Mouse (Mus musculus): ENCODE data around the gene Gm4788. TPM values are rescaled to one million over a fixed set of nuclear protein-coding genes. Genes with fewer than 3 reads are reported as not detected.
"Not testable (repeated sequence)": the region's sequence is repeated elsewhere in the genome, so short reads cannot be mapped to it uniquely, and the experiment has no call there.

The Gm4788 gene
- under 1 TPM in 1 of 2 experiments, not detected in 1; 0.14 TPM for total RNA-seq (2021)

DNA sequence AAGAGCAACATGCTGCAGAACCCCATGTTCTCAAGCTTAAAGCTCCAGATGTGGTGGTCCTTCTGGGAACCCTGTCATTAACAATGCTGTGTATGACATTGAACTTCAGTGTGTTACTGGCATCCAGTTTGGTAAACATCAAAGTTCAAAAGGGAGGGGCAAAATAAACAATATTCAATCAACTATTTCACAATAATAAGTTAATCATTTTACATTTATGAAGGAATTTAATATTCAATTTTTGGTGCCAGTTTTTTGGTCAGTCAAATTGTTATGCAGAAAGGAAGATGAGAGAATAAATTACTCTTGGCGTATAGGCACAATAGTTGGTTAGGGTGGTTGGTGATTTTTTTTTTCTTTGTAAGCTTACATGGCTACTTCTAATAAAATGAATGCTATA lies at the start of gene Gm4788:
Gene Gm4788, minus strand, starts transcription at position 101 of the 400 bp plus-strand sequence.
- intact Hi-C loops (cut with DNase I) = no loop called here
- DNase-seq (ENCODE audit: low spot score in 2 of 2) = no peak

DNA sequence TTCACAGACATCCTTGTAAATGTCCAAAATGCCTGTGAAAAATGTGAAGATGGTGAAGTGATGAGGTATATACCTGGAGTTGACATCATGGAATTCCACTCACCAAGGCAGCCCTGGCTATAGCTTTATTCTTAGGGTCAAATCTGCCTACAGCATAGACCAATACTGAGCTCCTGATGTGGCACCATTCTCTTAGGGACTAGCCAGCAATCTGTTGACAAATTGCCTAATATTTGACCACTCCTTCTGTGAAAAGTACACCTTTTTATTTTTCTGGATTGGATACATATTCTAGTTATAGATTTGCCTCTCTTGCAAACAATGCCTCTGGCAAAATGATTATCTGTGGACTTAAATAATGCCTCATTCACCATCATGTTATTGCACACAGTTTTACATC lies 27.6 kb upstream of the Gm4788 start:
- intact Hi-C loops (cut with DNase I) = no loop called here
- DNase-seq (ENCODE audit: low spot score in 2 of 2) = no peak

DNA sequence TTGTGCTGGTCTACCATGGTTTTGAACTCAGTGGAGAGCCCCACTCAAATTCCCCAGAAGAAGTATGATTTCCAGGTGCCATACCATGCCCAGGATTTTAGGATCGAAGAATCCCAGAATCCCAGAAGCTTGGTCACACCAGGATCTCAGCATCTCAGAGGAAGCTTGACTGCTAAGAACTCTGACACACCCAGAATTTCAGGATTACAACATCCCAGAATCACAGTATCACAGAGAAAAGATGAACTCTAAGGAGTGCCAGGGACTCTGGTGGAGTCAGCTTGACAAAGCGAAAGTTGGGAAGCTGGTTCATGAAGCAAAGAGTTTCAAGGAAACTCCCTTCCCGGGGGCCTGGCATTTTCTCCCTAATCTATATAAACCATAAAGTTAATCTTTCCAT lies 11.1 kb downstream of the Gm4788 start:
- intact Hi-C loops (cut with DNase I) = loop anchor here (5.0 kb wide), 1 partner anchor 47 kb away; no protein-coding TSS in a partner anchor

DNA sequence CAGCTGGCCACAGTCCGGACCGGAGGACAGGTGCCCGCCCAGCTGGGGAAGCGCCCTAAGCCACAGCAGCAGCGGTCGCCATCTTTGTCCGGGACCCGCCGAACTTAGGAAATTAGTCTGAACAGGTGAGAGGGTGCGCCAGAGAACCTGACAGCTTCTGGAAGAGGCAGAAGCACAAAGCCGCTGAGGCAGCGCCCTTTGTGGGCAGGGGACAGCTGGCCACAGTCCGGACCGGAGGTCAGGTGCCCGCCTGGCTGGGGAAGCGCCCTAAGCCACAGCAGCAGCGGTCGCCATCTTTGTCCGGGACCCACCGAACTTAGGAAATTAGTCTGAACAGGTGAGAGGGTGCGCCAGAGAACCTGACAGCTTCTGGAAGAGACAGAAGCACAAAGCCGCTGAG lies 64.4 kb downstream of the Gm4788 start:
- intact Hi-C loops (cut with DNase I); DNase-seq (ENCODE audit: low spot score in 2 of 2): not testable (repeated sequence)

More for the DNA sequence above, 11.1 kb downstream of the Gm4788 start:
- DNase-seq (ENCODE audit: low spot score in 2 of 2) = not testable (repeated sequence)

DNA sequence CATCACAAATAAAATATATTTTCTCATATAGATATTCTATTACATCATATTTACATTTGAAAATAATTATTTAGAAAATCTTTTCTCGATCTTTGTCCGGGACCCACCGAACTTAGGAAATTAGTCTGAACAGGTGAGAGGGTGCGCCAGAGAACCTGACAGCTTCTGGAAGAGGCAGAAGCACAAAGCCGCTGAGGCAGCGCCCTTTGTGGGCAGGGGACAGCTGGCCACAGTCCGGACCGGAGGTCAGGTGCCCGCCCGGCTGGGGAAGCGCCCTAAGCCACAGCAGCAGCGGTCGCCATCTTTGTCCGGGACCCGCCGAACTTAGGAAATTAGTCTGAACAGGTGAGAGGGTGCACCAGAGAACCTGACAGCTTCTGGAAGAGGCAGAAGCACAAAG lies 64.8 kb downstream of the Gm4788 start:
- DNase-seq (ENCODE audit: low spot score in 2 of 2); intact Hi-C loops (cut with DNase I): not testable (repeated sequence)

- intact Hi-C loops (cut with DNase I) = not testable (repeated sequence)
These were observed 131.1 kb downstream of the Gm4788 start for GRCm38 (mm10) chr1:139649921-139650320.

More at GRCm38 (mm10) chr1:139649921-139650320, 131.1 kb downstream of the Gm4788 start:
- DNase-seq (ENCODE audit: low spot score in 2 of 2) = not testable (repeated sequence)

Other genes starting within 250 kb of the Gm4788 start
- not detected for gene Cfhr1, start 221.0 kb downstream of the Gm4788 start, total RNA-seq (2021)
- gene Cfhr2, start 77.5 kb upstream of the Gm4788 start, total RNA-seq (2021) = under 1 TPM; 0.41 to 0.43 TPM

All from left cerebral cortex, postnatal 25 days (tissue).